Mouse (Mus musculus) heart, embryonic 10.5 days (tissue): ENCODE results near the gene Trim40. TPM values are rescaled to one million over a fixed set of nuclear protein-coding genes. Genes with fewer than 3 reads are reported as not detected.

Experiments
- polyA plus RNA-seq: library from polyadenylated mRNA; unstranded; fragments of >200 nt; fragmentation: Nextera tagmentation; extraction: Ambion mirVana; gene quantifications from 2 replicates; pipeline ENCODE4 v1.2.1, GENCODE M21; 2016

Gene Trim40
- polyA plus RNA-seq, 1 experiment from 2014 or later, result not detected

Other genes starting within 250 kb of the Trim40 start
- gene H2-M9, start 247.5 kb downstream of the Trim40 start, polyA plus RNA-seq, result not detected in 2 replicates
- not detected in 2 replicates for gene H2-M1, start 217.9 kb downstream of the Trim40 start, polyA plus RNA-seq
- not detected in 2 replicates for gene H2-M10.5, start 117.2 kb downstream of the Trim40 start, polyA plus RNA-seq
- gene H2-M10.6, start 78.0 kb downstream of the Trim40 start, polyA plus RNA-seq, result not detected in 2 replicates
- 27.1 and 30.4 TPM in 2 replicates for gene Trim26, start 53.0 kb downstream of the Trim40 start, polyA plus RNA-seq
- gene Trim15, start 22.9 kb downstream of the Trim40 start, polyA plus RNA-seq, result 0.20 TPM in 1 of 2 replicates, not detected in the other
- 18.6 and 21.5 TPM in 2 replicates for gene Trim10, start 20.5 kb downstream of the Trim40 start, polyA plus RNA-seq
- not detected in 2 replicates for gene Trim31, start 8.0 kb upstream of the Trim40 start, polyA plus RNA-seq
- gene Rnf39, start 52.8 kb upstream of the Trim40 start, polyA plus RNA-seq, result not detected in 2 replicates
- 98.8 and 121 TPM in 2 replicates for gene Ppp1r11, start 61.6 kb upstream of the Trim40 start, polyA plus RNA-seq
- gene Znrd1, start 68.4 kb upstream of the Trim40 start, polyA plus RNA-seq, result 45.2 and 55.4 TPM in 2 replicates
- 7.7 and 10.3 TPM in 2 replicates for gene Znrd1as, start 68.5 kb upstream of the Trim40 start, polyA plus RNA-seq
- 0.19 and 0.32 TPM in 2 replicates for gene 2410137M14Rik, start 91.1 kb upstream of the Trim40 start, polyA plus RNA-seq
- 0.27 and 0.39 TPM in 2 replicates for gene H2-M5, start 99.4 kb upstream of the Trim40 start, polyA plus RNA-seq
- gene Zfp57, start 111.0 kb upstream of the Trim40 start, polyA plus RNA-seq, result 65.9 and 84.5 TPM in 2 replicates
- gene Mog, start 133.3 kb upstream of the Trim40 start, polyA plus RNA-seq, result 0.10 and 0.14 TPM in 2 replicates
- 5.8 and 9.6 TPM in 2 replicates for gene Gabbr1, start 155.8 kb upstream of the Trim40 start, polyA plus RNA-seq
- gene Olfr90, start 198.4 kb upstream of the Trim40 start, polyA plus RNA-seq, result not detected in 2 replicates
- 0.15 TPM in 1 of 2 replicates, not detected in the other for gene Olfr91, start 208.2 kb upstream of the Trim40 start, polyA plus RNA-seq
- gene Olfr92, start 230.0 kb upstream of the Trim40 start, polyA plus RNA-seq, result not detected in 2 replicates